Comparison of ENCODE assay signal across 12 mouse cellular contexts in genomic region chr17:6814656-6815055, GRCm38 (mm10). TPM values are rescaled to one million over a fixed set of nuclear protein-coding genes. Genes with fewer than 3 reads are reported as not detected.
DNase-seq lines count a peak whose midpoint lies in the region; ATAC-seq and TF ChIP-seq lines count a peak whose summit lies in the region.
"Had no signal": no experiment of that assay in that cellular context is flagged by ENCODE, and none has a peak within 500 bp of the region (broad histone marks: within the 10 kb centered on the region; RNA-seq: fewer than 3 reads in every experiment).

No protein-coding gene starts in this region.

- DNase-seq in lung, adult 18-20 months, result peak; percentile 40 to 59
- DNase-seq in lung, adult 2 months, result no peak
- DNase-seq in kidney, adult 8-10 months, result peak; percentile 57 to 81
- peak in 1 of 3 experiments; percentile 16 for DNase-seq in liver, embryonic 14.5 days (ENCODE audit: low read depth in 3 of 3, low spot score in 3 of 3)
- DNase-seq in stomach, postnatal 0 days (ENCODE audit: low spot score), result peak; percentile 58
- no peak for DNase-seq in retina, postnatal 1 day
- no peak for DNase-seq in layer of hippocampus, adult 2 months (ENCODE audit: low spot score in 2 of 2)
- DNase-seq: adrenal gland, postnatal 10 days; cerebellum, adult 9-10 months had no signal

- no peaks in the 10 kb centered on the region for H3K9me3 ChIP-seq in liver, embryonic 14.5 days (ENCODE audit: control insufficient read depth, low read length)
- no peaks in the 10 kb centered on the region for H3K9me3 ChIP-seq in stomach, postnatal 0 days (ENCODE audit: control insufficient read depth, low read length)
- H3K9me3 ChIP-seq: G1E; heart, embryonic 15.5 days; midbrain, embryonic 10.5 days had no signal

- no peak overlapping the region for H3K4me3 ChIP-seq in lung, adult 2 months (replicated peaks; ENCODE audit: extremely low read depth, low read depth, low read length)
- H3K4me3 ChIP-seq in liver, embryonic 14.5 days (ENCODE audit: insufficient read depth in 1 of 2, low read depth in 2 of 2, low read length in 2 of 2), result no peak overlapping the region
- no peak overlapping the region for H3K4me3 ChIP-seq in stomach, postnatal 0 days (ENCODE audit: low read depth, low read length)
- H3K4me3 ChIP-seq in layer of hippocampus, adult 2 months, result no peak overlapping the region
- H3K4me3 ChIP-seq: heart, embryonic 15.5 days; midbrain, embryonic 10.5 days had no signal

- H3K27ac ChIP-seq in liver, embryonic 14.5 days, result no peak overlapping the region
- H3K27ac ChIP-seq in stomach, postnatal 0 days (replicated peaks), result peak overlapping the region; percentile 74
- no peak overlapping the region for H3K27ac ChIP-seq in layer of hippocampus, adult 2 months
- H3K27ac ChIP-seq: heart, embryonic 15.5 days; midbrain, embryonic 10.5 days had no signal

- H3K9ac ChIP-seq in liver, embryonic 14.5 days (replicated peaks), result 0 out of 2 replicates have a peak overlapping the region, but pooled peaks have one; percentile 20
- no peak overlapping the region for H3K9ac ChIP-seq in stomach, postnatal 0 days (ENCODE audit: low read length)
- H3K9ac ChIP-seq: heart, embryonic 15.5 days had no signal

- peaks cover 6% of the 10 kb centered on the region; the same call in 1 of the 2 replicates for H3K4me1 ChIP-seq in lung, adult 2 months (ENCODE audit: control insufficient read depth, insufficient read depth, low read length)
- peaks cover 17 to 33% of the 10 kb centered on the region in 2 experiments for H3K4me1 ChIP-seq in liver, embryonic 14.5 days (replicated peaks; ENCODE audit: control insufficient read depth in 2 of 2, insufficient read depth in 2 of 2, low read length in 1 of 2)
- H3K4me1 ChIP-seq in stomach, postnatal 0 days (replicated peaks; ENCODE audit: control insufficient read depth, insufficient read depth), result peaks cover 4% of the 10 kb centered on the region

- no peaks in the 10 kb centered on the region for H3K27me3 ChIP-seq in liver, embryonic 14.5 days (ENCODE audit: control insufficient read depth, insufficient read depth, low read length)
- no peaks in the 10 kb centered on the region for H3K27me3 ChIP-seq in stomach, postnatal 0 days (ENCODE audit: control insufficient read depth, insufficient read depth, low read length)
- H3K27me3 ChIP-seq: heart, embryonic 15.5 days had no signal

- H3K4me2 ChIP-seq in liver, embryonic 14.5 days (ENCODE audit: low read depth), result no peak overlapping the region; the same call in 1 of the 2 replicates
- H3K4me2 ChIP-seq in stomach, postnatal 0 days (replicated peaks; ENCODE audit: low read depth), result no peak overlapping the region
- H3K4me2 ChIP-seq: heart, embryonic 15.5 days had no signal

- peak; percentile 65 for TF ChIP-seq EP300 in liver, embryonic 14.5 days (IDR thresholded peaks at IDR 0.05; ENCODE audit: low read depth)
- TF ChIP-seq EP300 in stomach, postnatal 0 days (optimal IDR thresholded peaks at IDR 0.05), result no peak

- 19% methylated on average over 4 of the region's 4 CpGs for WGBS in lung, adult 2 months
- WGBS in liver, embryonic 14.5 days (ENCODE audit: insufficient replicate concordance), result 19% methylated on average over 4 of the region's 4 CpGs
- WGBS in stomach, postnatal 0 days, result 9% methylated on average over 4 of the region's 4 CpGs

- no peak for TF ChIP-seq POLR2A in lung, adult 2 months (IDR thresholded peaks at IDR 0.05; ENCODE audit: borderline replicate concordance, extremely low read depth, low read depth, low read length)

- TF ChIP-seq CTCF in lung, adult 2 months (IDR thresholded peaks at IDR 0.05; ENCODE audit: insufficient read depth, low read length), result no peak
- no peak for TF ChIP-seq CTCF in liver, embryonic 14.5 days (IDR thresholded peaks at IDR 0.05; ENCODE audit: low read depth)
- no peak for TF ChIP-seq CTCF in stomach, postnatal 0 days (IDR thresholded peaks at IDR 0.05; ENCODE audit: low read depth)
- no peak for TF ChIP-seq CTCF in layer of hippocampus, adult 2 months (conservative IDR thresholded peaks at IDR 0.05)

- ATAC-seq in liver, embryonic 14.5 days (ENCODE audit: insufficient read depth), result peak; percentile 79
- 0 out of 2 replicates have a peak, but pooled peaks have one; percentile 21 for ATAC-seq in stomach, postnatal 0 days (ENCODE audit: low FRiP score, low TSS enrichment)

- H3K36me3 ChIP-seq in liver, embryonic 14.5 days (replicated peaks; ENCODE audit: control insufficient read depth, insufficient read depth, low read depth), result no peaks in the 10 kb centered on the region
- H3K36me3 ChIP-seq in stomach, postnatal 0 days (ENCODE audit: control insufficient read depth, insufficient read depth, low read length), result no peaks in the 10 kb centered on the region
- H3K36me3 ChIP-seq: G1E; heart, embryonic 15.5 days; midbrain, embryonic 10.5 days had no signal

RNA-seq across cellular contexts. Expression of gene Ezr, which starts 32.1 kb away (rescaled TPM):
- polyA plus RNA-seq in lung, adult 2 months (2012; rRNA removed), result 79.3 and 84.0 TPM in 2 replicates
- polyA plus RNA-seq in liver, embryonic 14.5 days (2012; rRNA removed), result 17.6 and 31.2 TPM in 2 replicates
- polyA plus RNA-seq in liver, embryonic 14.5 days (2014; fragmentation: Nextera tagmentation; extraction: Ambion mirVana), result 41.7 and 52.8 TPM in 2 replicates
- polyA plus RNA-seq in stomach, postnatal 0 days (2015; fragmentation: Nextera tagmentation; extraction: Ambion mirVana), result 289 and 299 TPM in 2 replicates
- 10 to 100 TPM; 48.0 to 51.1 TPM for total RNA-seq in layer of hippocampus, adult 2 months (2021)

Comparison
In these comparisons a context has a peak if more than half of its experiments do, and no peak if none do; other contexts are left out.
1. DNase-seq: peak in lung, adult 18-20 months (2 of 2), kidney, adult 8-10 months (2 of 2) and stomach, postnatal 0 days (single experiment); none in lung, adult 2 months (single experiment), retina, postnatal 1 day (single experiment) and layer of hippocampus, adult 2 months (0 of 2).